Mouse (Mus musculus) liver, adult 2 months (tissue): ENCODE data around the gene Aatk.

ENCODE experiments used
- CTCF ChIP-seq: fragments of 200-500 bp; IDR thresholded peaks from 2 replicates; pipeline ENCODE4 v1.5.1; 2011; ENCODE audit warnings: low read depth, low read length, control low read depth
- POLR2A ChIP-seq: fragments of 200-500 bp; IDR thresholded peaks from 2 replicates; pipeline ENCODE4 v1.6.1; 2011; ENCODE audit warnings: low read length, control low read depth; ENCODE audit not compliant: insufficient read depth; ENCODE audit errors: extremely low read depth

- TF ChIP-seq POLR2A (no peak), CTCF (no peak)
Measured at GRCm38 (mm10) chr11:119987876-119988275, 59.1 kb downstream of the Aatk start.
